In the genomic region with DNA sequence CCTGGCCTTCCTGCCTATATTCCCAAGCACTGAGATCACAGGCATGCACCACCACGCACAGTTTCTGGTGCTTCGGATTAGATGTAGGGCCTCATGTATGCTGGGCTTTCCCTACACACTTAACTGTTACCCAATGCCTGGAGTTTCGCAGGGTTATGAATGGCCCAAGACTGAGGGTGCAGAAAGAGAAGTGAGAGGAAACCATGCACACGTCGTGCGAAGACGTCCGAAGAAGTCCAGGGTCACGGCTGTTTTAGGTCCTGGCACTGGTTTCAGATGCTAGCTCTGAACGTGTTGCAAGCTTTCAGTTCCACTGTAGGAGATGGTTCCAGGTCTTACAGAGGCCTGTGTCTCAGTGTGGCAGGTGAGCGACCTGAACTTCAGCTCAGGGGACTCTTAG, we compare ENCODE assay signal across 15 mouse cellular contexts. TPM values are rescaled to one million over a fixed set of nuclear protein-coding genes. Genes with fewer than 3 reads are reported as not detected.
DNase-seq lines count a peak whose midpoint lies in the region; ATAC-seq lines count a peak whose summit lies in the region.
"Had no signal": no experiment of that assay in that cellular context is flagged by ENCODE, and none has a peak within 500 bp of the region (broad histone marks: within the 10 kb centered on the region; RNA-seq: fewer than 3 reads in every experiment).

No protein-coding gene starts in this region.

- peaks cover 36% of the 10 kb centered on the region for H3K4me1 ChIP-seq in forebrain, embryonic 10.5 days
- peaks cover 8% of the 10 kb centered on the region; the same call in 1 of the 2 replicates for H3K4me1 ChIP-seq in forebrain, embryonic 11.5 days (replicated peaks; ENCODE audit: control insufficient read depth, insufficient read depth, low read length)
- H3K4me1 ChIP-seq in limb, embryonic 13.5 days: peaks cover 37% of the 10 kb centered on the region
- H3K4me1 ChIP-seq: liver, embryonic 13.5 days had no signal

- ATAC-seq in forebrain, embryonic 11.5 days (replicated peaks; ENCODE audit: low FRiP score): no peak
- no peak for ATAC-seq in limb, embryonic 13.5 days (ENCODE audit: low FRiP score, low read depth)
- peak; percentile 44; the same call in 1 of the 2 replicates for ATAC-seq in neutrophil, adult 5-6 weeks (ENCODE audit: extremely low read depth, insufficient number of reproducible peaks, low FRiP score, poor library complexity, severe bottlenecking)

- no peak overlapping the region for H3K4me2 ChIP-seq in forebrain, embryonic 11.5 days (ENCODE audit: low read depth, low read length, severe bottlenecking)
- H3K4me2 ChIP-seq in limb, embryonic 13.5 days (replicated peaks): peak overlapping the region; percentile 12; the same call in 1 of the 2 replicates
- H3K4me2 ChIP-seq: liver, embryonic 13.5 days; neural tube, embryonic 13.5 days had no signal

- peak overlapping the region; percentile 60; the same call in 1 of the 2 replicates for H3K27ac ChIP-seq in forebrain, embryonic 10.5 days
- H3K27ac ChIP-seq in forebrain, embryonic 11.5 days (ENCODE audit: low read depth, low read length): no peak overlapping the region
- peak overlapping the region; percentile 77 for H3K27ac ChIP-seq in limb, embryonic 13.5 days
- H3K27ac ChIP-seq: kidney, postnatal 0 days; liver, embryonic 13.5 days; neural tube, embryonic 13.5 days had no signal

- H3K27me3 ChIP-seq in forebrain, embryonic 10.5 days (ENCODE audit: poor library complexity, severe bottlenecking): peaks cover 24% of the 10 kb centered on the region
- H3K27me3 ChIP-seq in forebrain, embryonic 11.5 days (ENCODE audit: control insufficient read depth, insufficient read depth, low read length): no peaks in the 10 kb centered on the region
- H3K27me3 ChIP-seq in limb, embryonic 13.5 days: 0 out of 2 replicates have a peak, but pooled peaks cover under 1% of the 10 kb centered on the region
- H3K27me3 ChIP-seq: liver, embryonic 13.5 days had no signal

- no peak for DNase-seq in forebrain, embryonic 10.5 days (ENCODE audit: extremely low spot score, low spot score)
- DNase-seq in forebrain, embryonic 11.5 days (ENCODE audit: low spot score): no peak
- peak; percentile 9 to 18 for DNase-seq in lung, adult 18-20 months
- DNase-seq in lung, postnatal 10 days: no peak
- DNase-seq in adrenal gland, postnatal 10 days: no peak
- no peak for DNase-seq in cerebellum, postnatal 25 days
- DNase-seq: adrenal gland, postnatal 14 days; cerebellum, adult 8-10 months; gastrocnemius, postnatal 25 days; liver, embryonic 13.5 days; midbrain, embryonic 14.5 days had no signal

- H3K9ac ChIP-seq in forebrain, embryonic 11.5 days (ENCODE audit: low read length): no peak overlapping the region
- no peak overlapping the region for H3K9ac ChIP-seq in limb, embryonic 13.5 days
- H3K9ac ChIP-seq: liver, embryonic 13.5 days; neural tube, embryonic 13.5 days had no signal

- WGBS in forebrain, embryonic 10.5 days: 87% methylated on average over 11 of the region's 11 CpGs
- 86% methylated on average over 11 of the region's 11 CpGs for WGBS in forebrain, embryonic 11.5 days
- WGBS in limb, embryonic 13.5 days: 86% methylated on average over 11 of the region's 11 CpGs

- H3K4me3 ChIP-seq in forebrain, embryonic 10.5 days: no peak overlapping the region
- no peak overlapping the region for H3K4me3 ChIP-seq in forebrain, embryonic 11.5 days (ENCODE audit: low read depth, low read length)
- H3K4me3 ChIP-seq in limb, embryonic 13.5 days: no peak overlapping the region
- H3K4me3 ChIP-seq: liver, embryonic 13.5 days; neural tube, embryonic 13.5 days had no signal

- no peaks in the 10 kb centered on the region for H3K9me3 ChIP-seq in forebrain, embryonic 10.5 days
- no peaks in the 10 kb centered on the region for H3K9me3 ChIP-seq in forebrain, embryonic 11.5 days (ENCODE audit: control insufficient read depth, low read length)
- H3K9me3 ChIP-seq in limb, embryonic 13.5 days: no peaks in the 10 kb centered on the region
- H3K9me3 ChIP-seq: liver, embryonic 13.5 days; neural tube, embryonic 13.5 days had no signal

- H3K36me3 ChIP-seq in forebrain, embryonic 10.5 days (replicated peaks): no peaks in the 10 kb centered on the region
- H3K36me3 ChIP-seq in forebrain, embryonic 11.5 days (ENCODE audit: control insufficient read depth, insufficient read depth, low read length): no peaks in the 10 kb centered on the region
- no peaks in the 10 kb centered on the region for H3K36me3 ChIP-seq in limb, embryonic 13.5 days
- H3K36me3 ChIP-seq: liver, embryonic 13.5 days; neural tube, embryonic 13.5 days had no signal

RNA-seq across cellular contexts. Expression of gene Hdac4, which starts 21.2 kb away (rescaled TPM):
- 19.4 and 20.6 TPM in 2 replicates for polyA plus RNA-seq in forebrain, embryonic 10.5 days (2016; fragmentation: Nextera tagmentation; extraction: Ambion mirVana)
- 29.6 and 31.9 TPM in 2 replicates for polyA plus RNA-seq in forebrain, embryonic 11.5 days (2014; fragmentation: Nextera tagmentation; extraction: Ambion mirVana)
- 24.6 and 28.0 TPM in 2 replicates for polyA plus RNA-seq in limb, embryonic 13.5 days (2015; fragmentation: Nextera tagmentation; extraction: Ambion mirVana)
- total RNA-seq in neutrophil, adult 5-6 weeks (2017): 53.2 and 55.2 TPM in 2 replicates
- total RNA-seq in adrenal gland, postnatal 10 days (2021): 10 to 100 TPM; 55.3 to 74.5 TPM

Comparison
In these comparisons a context has a peak if more than half of its experiments do, and no peak if none do; other contexts are left out.
1. DNase-seq: peak in lung, adult 18-20 months (2 of 2); none in forebrain, embryonic 10.5 days (single experiment), forebrain, embryonic 11.5 days (single experiment), lung, postnatal 10 days (single experiment), adrenal gland, postnatal 10 days (single experiment) and cerebellum, postnatal 25 days (0 of 2).